Mouse (Mus musculus) cerebellum, postnatal 36 days (tissue): ENCODE measurements around the gene Lrrc1.

Experiments used
- DNase-seq, 2 experiments: peaks; one replicate each; pipeline ENCODE4 v3.0.0; 2021 to 2022; ENCODE audit warnings: mixed read lengths in 2 of 2

Gene Lrrc1

GRCm38 (mm10) chr9:77543351-77544321, 1.0 kb downstream of the Lrrc1 start:
- DNase-seq = peak; percentile 45 to 52

GRCm38 (mm10) chr9:77541556-77541955, 3.1 kb downstream of the Lrrc1 start:
- DNase-seq = no peak

- DNase-seq = no peak
These were observed 5.4 kb downstream of the Lrrc1 start for GRCm38 (mm10) chr9:77539232-77539631.

- DNase-seq = no peak
These were observed 7.3 kb downstream of the Lrrc1 start for GRCm38 (mm10) chr9:77537357-77537756.

GRCm38 (mm10) chr9:77536832-77537231, 7.8 kb downstream of the Lrrc1 start:
- DNase-seq = no peak

- DNase-seq = no peak
These were observed 8.4 kb downstream of the Lrrc1 start for GRCm38 (mm10) chr9:77536286-77536685.

- DNase-seq = peak; percentile 28 to 40
These were observed 9.5 kb downstream of the Lrrc1 start for GRCm38 (mm10) chr9:77535021-77535744.

GRCm38 (mm10) chr9:77528379-77529041, 16.2 kb downstream of the Lrrc1 start:
- DNase-seq = no peak

- DNase-seq = no peak
These were observed 17.5 kb downstream of the Lrrc1 start for GRCm38 (mm10) chr9:77527170-77527569.

GRCm38 (mm10) chr9:77526715-77527114, 18.0 kb downstream of the Lrrc1 start:
- no peak for DNase-seq

- DNase-seq = no peak
These were observed 18.9 kb downstream of the Lrrc1 start for GRCm38 (mm10) chr9:77525595-77526295.

GRCm38 (mm10) chr9:77523793-77524192, 20.9 kb downstream of the Lrrc1 start:
- no peak for DNase-seq

GRCm38 (mm10) chr9:77522476-77522875, 22.2 kb downstream of the Lrrc1 start:
- DNase-seq = no peak

GRCm38 (mm10) chr9:77519198-77519597, 25.5 kb downstream of the Lrrc1 start:
- DNase-seq = no peak

- no peak for DNase-seq
These were observed 27.8 kb downstream of the Lrrc1 start for GRCm38 (mm10) chr9:77516782-77517364.

GRCm38 (mm10) chr9:77513892-77514291, 30.8 kb downstream of the Lrrc1 start:
- no peak for DNase-seq

- DNase-seq = no peak
These were observed 32.5 kb downstream of the Lrrc1 start for GRCm38 (mm10) chr9:77512220-77512619.

- no peak for DNase-seq
These were observed 34.1 kb downstream of the Lrrc1 start for GRCm38 (mm10) chr9:77510574-77510973.

GRCm38 (mm10) chr9:77507743-77508394, 36.8 kb downstream of the Lrrc1 start:
- no peak for DNase-seq

GRCm38 (mm10) chr9:77502548-77503438, 41.9 kb downstream of the Lrrc1 start:
- DNase-seq = peak; percentile 29 to 48

GRCm38 (mm10) chr9:77502171-77502547, 42.5 kb downstream of the Lrrc1 start:
- no peak for DNase-seq
